Mouse (Mus musculus) ovary, postnatal 14 days (tissue): ENCODE measurements around the gene B4galnt4.

Source experiments
- DNase-seq: peaks from one replicate; pipeline ENCODE4 v3.0.0; 2022; ENCODE audit warnings: low spot score

The B4galnt4 gene

GRCm38 (mm10) chr7:141121051-141121531, 60.2 kb downstream of the B4galnt4 start:
- DNase-seq = no peak
